Mouse (Mus musculus) limb, embryonic 12.5 days (tissue): Measurements from ENCODE around the gene Kidins220. TPM values are rescaled to one million over a fixed set of nuclear protein-coding genes. Genes with fewer than 3 reads are reported as not detected.

Experiments
- ATAC-seq: fragments of 200-750 bp; cut with Nextera tagmentation; 2 replicates; pipeline ENCODE4 v1.8.0; 2017; ENCODE audit warnings: low read depth, moderate TSS enrichment; ENCODE audit not compliant: insufficient number of reproducible peaks, insufficient read depth, low FRiP score, low TSS enrichment
- H3K27ac ChIP-seq: fragments of 300-500 bp; sonication (generic); 2 replicates; pipeline ENCODE4 v1.5.1; 2016; ENCODE audit warnings: mild to moderate bottlenecking, moderate library complexity
- H3K27me3 ChIP-seq: fragments of 300-500 bp; sonication (generic); 2 replicates; pipeline ENCODE4 v1.6.1; 2016; ENCODE audit warnings: mild to moderate bottlenecking, moderate library complexity
- H3K36me3 ChIP-seq: fragments of 300-500 bp; sonication (generic); 2 replicates; pipeline ENCODE4 v1.6.1; 2016; ENCODE audit warnings: mild to moderate bottlenecking, moderate library complexity
- H3K4me1 ChIP-seq: fragments of 300-500 bp; sonication (generic); replicated peaks from 2 replicates; pipeline ENCODE4 v1.6.1; 2016
- H3K4me2 ChIP-seq: fragments of 300-500 bp; sonication (generic); 2 replicates; pipeline ENCODE4 v1.6.1; 2016; ENCODE audit warnings: mild to moderate bottlenecking, moderate library complexity
- H3K4me3 ChIP-seq: fragments of 300-500 bp; sonication (generic); replicated peaks from 2 replicates; pipeline ENCODE4 v1.5.1; 2016; ENCODE audit warnings: mild to moderate bottlenecking
- H3K9ac ChIP-seq: fragments of 300-500 bp; sonication (generic); replicated peaks from 2 replicates; pipeline ENCODE4 v1.6.1; 2016; ENCODE audit warnings: mild to moderate bottlenecking, moderate library complexity
- H3K9me3 ChIP-seq: fragments of 300-500 bp; sonication (generic); 2 replicates; pipeline ENCODE4 v1.6.1; 2016; ENCODE audit warnings: mild to moderate bottlenecking, moderate library complexity
- WGBS: fragments of 180-500 bp; shearing (Covaris S2); methylation state at CpG from one replicate; pipeline ENCODE4 v1.1.7; 2016; 5-methylcytosine and 5-hydroxymethylcytosine counted together
- polyA plus RNA-seq: library from polyadenylated mRNA; unstranded; fragments of >200 nt; fragmentation: Nextera tagmentation; extraction: Ambion mirVana; gene quantifications from 2 replicates; pipeline ENCODE4 v1.2.1, GENCODE M21; 2016

The Kidins220 gene
- polyA plus RNA-seq, 1 experiment from 2014 or later, result 19.6 TPM

GRCm38 (mm10) chr12:25027416-25027815 is 52.7 kb downstream of the Kidins220 start:
- Histone ChIP-seq H3K27ac (no peak overlapping the region), H3K27me3 (no peaks in the 10 kb centered on the region), H3K4me1 (no peaks in the 10 kb centered on the region), H3K4me2 (no peak overlapping the region), H3K36me3 (peaks cover 11% of the 10 kb centered on the region; the same call in 1 of the 2 replicates), H3K9ac (no peak overlapping the region), H3K4me3 (no peak overlapping the region), H3K9me3 (no peaks in the 10 kb centered on the region)
- WGBS, result 22% methylated on average over 2 of the region's 2 CpGs
- ATAC-seq, result no peak

GRCm38 (mm10) chr12:25033662-25034337 is 59.1 kb downstream of the Kidins220 start:
- Histone ChIP-seq H3K36me3 (peaks cover 14% of the 10 kb centered on the region; the same call in 1 of the 2 replicates), H3K4me2 (no peak overlapping the region), H3K27me3 (no peaks in the 10 kb centered on the region), H3K9me3 (no peaks in the 10 kb centered on the region), H3K27ac (no peak overlapping the region), H3K9ac (no peak overlapping the region), H3K4me3 (no peak overlapping the region), H3K4me1 (peaks cover 6% of the 10 kb centered on the region)
- ATAC-seq, result no peak
- WGBS, result 68% methylated on average over 9 of the region's 9 CpGs

DNA sequence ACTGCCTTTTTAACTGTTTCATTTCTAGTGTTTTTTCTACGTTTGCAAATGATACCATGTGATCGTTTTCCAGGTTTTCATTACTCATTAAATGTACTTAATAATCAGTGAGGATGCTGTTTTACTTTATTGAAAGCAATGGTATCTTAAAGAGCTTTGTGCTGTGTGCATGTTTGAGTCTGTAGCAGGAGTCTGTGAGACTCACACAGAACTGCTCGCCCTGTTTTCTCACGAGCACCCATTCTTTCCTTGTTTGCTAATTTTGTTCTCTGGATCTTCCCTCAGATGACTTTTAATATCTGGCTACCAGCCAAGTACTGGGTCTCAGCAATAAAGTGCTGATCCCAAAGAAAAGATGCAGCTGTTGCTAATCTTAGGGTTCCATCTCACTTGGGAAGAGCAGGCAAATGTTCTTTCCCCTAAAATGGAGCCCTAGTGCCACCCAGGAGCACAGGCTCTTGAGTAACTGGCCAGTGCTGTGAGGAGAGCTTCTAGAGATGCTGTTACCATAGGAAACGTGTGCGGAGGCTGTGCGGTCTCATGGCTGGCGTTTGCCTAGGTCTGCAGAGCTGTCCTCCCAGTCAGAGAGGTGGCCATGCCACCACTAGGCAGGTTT is 59.7 kb downstream of the Kidins220 start:
- no peaks in the 10 kb centered on the region for H3K27me3 ChIP-seq
- H3K9ac ChIP-seq, result no peak overlapping the region
- no peak overlapping the region for H3K27ac ChIP-seq
- no peak overlapping the region for H3K4me3 ChIP-seq
- H3K9me3 ChIP-seq, result no peaks in the 10 kb centered on the region
- peaks cover 6% of the 10 kb centered on the region for H3K4me1 ChIP-seq
- peaks cover 14% of the 10 kb centered on the region; the same call in 1 of the 2 replicates for H3K36me3 ChIP-seq
- ATAC-seq, result no peak
- no peak overlapping the region for H3K4me2 ChIP-seq
- 79% methylated on average over 8 of the region's 8 CpGs for WGBS

DNA sequence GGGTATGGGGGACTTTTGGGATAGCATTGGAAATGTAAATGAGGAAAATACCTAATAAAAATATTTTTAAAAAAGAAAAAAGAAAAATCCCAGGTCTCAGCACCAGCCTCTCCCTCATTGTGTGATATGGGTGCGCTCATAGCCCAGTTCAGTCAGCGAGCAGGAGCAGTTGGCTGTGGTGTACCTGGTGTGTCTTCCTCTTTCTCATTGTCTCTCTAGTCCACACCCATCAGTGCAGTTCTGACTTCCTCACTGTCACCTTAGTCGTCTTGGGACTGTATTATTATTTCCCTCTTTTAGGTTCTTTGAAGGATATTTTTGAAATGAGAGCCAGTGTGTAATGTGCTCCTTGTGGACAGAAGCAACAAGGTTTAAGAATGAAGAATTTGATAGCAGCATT is 61.3 kb downstream of the Kidins220 start:
- ATAC-seq, result no peak
- Histone ChIP-seq H3K4me3 (no peak overlapping the region), H3K9ac (no peak overlapping the region), H3K36me3 (peaks cover 6% of the 10 kb centered on the region; the same call in 1 of the 2 replicates), H3K27me3 (no peaks in the 10 kb centered on the region), H3K4me2 (no peak overlapping the region), H3K4me1 (peaks cover 6% of the 10 kb centered on the region), H3K27ac (no peak overlapping the region), H3K9me3 (no peaks in the 10 kb centered on the region)
- 91% methylated on average over 3 of the region's 3 CpGs for WGBS

DNA sequence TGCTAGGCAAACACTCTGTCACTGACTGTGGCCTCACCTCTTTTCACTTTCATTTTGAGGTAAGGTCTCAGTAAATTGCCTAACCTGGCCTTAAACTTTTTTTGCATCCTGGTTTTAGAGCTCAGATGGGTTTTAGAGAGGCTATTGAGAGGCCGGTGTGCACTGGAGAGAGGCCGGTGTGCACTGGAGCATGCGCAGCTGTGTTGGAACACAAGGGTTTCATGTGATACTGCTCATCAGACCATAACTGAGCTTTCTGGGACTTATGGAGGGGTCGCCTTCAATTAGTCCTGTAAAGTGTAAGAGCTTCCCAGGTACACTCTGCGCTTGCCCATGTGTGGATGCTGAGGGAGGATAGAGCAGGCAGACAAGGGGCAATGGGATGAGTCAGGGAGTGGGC is 62.5 kb downstream of the Kidins220 start:
- H3K9me3 ChIP-seq, result no peaks in the 10 kb centered on the region
- WGBS, result 90% methylated on average over 5 of the region's 5 CpGs
- H3K4me2 ChIP-seq, result no peak overlapping the region
- no peak overlapping the region for H3K4me3 ChIP-seq
- H3K4me1 ChIP-seq, result peaks cover 9% of the 10 kb centered on the region
- no peaks in the 10 kb centered on the region for H3K27me3 ChIP-seq
- H3K9ac ChIP-seq, result no peak overlapping the region
- peaks cover 10% of the 10 kb centered on the region; the same call in 1 of the 2 replicates for H3K36me3 ChIP-seq
- no peak overlapping the region for H3K27ac ChIP-seq
- ATAC-seq, result no peak

DNA sequence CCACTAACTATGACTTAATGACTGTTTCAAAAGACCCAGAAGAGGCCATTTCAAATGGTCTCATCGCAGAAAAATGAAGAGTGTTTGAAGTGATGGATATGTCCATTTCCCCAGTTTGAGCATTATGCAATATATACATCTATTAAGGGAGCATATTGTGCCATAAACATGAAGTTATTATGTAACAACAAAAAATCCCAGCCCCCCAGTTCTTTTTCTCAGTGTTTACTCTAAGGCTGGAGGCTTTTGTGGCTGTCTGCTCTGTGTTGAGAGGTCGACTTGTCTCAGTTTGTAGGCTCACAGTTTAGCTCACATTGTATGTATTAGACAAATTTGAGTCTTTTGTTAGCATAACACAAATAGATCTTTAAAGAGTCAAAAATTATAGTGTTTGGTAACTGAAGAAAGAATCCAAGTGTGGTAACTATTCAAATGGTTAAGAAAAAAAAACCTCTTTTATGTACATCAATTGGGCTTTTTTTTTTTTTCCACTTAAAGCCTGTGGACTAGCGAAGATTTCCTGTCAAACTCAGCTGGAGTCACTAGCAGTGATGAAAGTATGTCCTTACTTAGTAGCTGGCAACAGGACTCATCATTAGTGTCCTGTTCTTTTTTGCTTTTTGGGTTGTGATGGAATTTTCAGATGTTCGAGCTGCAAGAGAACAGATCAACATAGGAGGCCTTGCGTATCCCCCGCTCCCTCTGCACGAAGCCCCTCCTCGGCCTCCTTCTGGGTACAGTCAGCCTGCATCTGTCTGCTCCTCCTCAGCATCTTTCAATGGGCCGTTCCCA is 63.2 kb downstream of the Kidins220 start:
- ATAC-seq, result no peak

GRCm38 (mm10) chr12:25044056-25044455 is 69.3 kb downstream of the Kidins220 start:
- Histone ChIP-seq H3K9me3 (no peaks in the 10 kb centered on the region), H3K27me3 (no peaks in the 10 kb centered on the region), H3K36me3 (peaks cover 7% of the 10 kb centered on the region; the same call in 1 of the 2 replicates), H3K9ac (no peak overlapping the region), H3K27ac (no peak overlapping the region), H3K4me2 (no peak overlapping the region), H3K4me3 (no peak overlapping the region), H3K4me1 (0 out of 2 replicates have a peak, but pooled peaks cover 3% of the 10 kb centered on the region)
- 86% methylated on average over 2 of the region's 2 CpGs for WGBS
- ATAC-seq, result no peak

More for the DNA sequence above, 63.2 kb downstream of the Kidins220 start:
- Histone ChIP-seq H3K27ac (no peak overlapping the region), H3K27me3 (no peaks in the 10 kb centered on the region), H3K4me1 (peaks cover 9% of the 10 kb centered on the region), H3K9me3 (no peaks in the 10 kb centered on the region), H3K4me2 (no peak overlapping the region), H3K4me3 (no peak overlapping the region), H3K9ac (no peak overlapping the region), H3K36me3 (peaks cover 10% of the 10 kb centered on the region; the same call in 1 of the 2 replicates)
- 79% methylated on average over 9 of the region's 9 CpGs for WGBS

DNA sequence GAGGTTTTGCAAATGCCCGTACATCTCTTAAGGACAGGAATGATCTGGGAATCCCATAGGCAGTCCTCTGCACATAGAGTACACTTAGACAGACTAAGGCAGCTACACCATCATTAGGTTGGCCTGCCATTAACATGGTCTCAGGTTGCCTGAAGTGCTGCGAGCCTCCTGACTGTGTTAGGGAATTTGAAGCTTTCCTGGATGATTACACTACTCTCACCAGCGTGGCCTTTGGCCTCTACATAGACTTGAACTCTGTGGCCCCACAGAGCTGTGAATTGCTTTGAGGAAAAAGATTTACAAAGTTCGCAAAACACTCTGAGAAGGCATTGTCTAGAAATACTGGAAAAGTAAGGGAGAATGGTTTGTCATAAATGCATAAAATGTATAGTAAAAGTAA is 69.9 kb downstream of the Kidins220 start:
- Histone ChIP-seq H3K4me1 (0 out of 2 replicates have a peak, but pooled peaks cover 3% of the 10 kb centered on the region), H3K4me2 (no peak overlapping the region), H3K4me3 (no peak overlapping the region), H3K9me3 (no peaks in the 10 kb centered on the region), H3K27me3 (no peaks in the 10 kb centered on the region), H3K36me3 (peaks cover 7% of the 10 kb centered on the region; the same call in 1 of the 2 replicates), H3K27ac (no peak overlapping the region), H3K9ac (no peak overlapping the region)
- WGBS, result 85% methylated on average over 4 of the region's 4 CpGs
- no peak for ATAC-seq

- ATAC-seq, result no peak
- H3K9me3 ChIP-seq, result no peaks in the 10 kb centered on the region
- 66% methylated on average over 5 of the region's 5 CpGs for WGBS
These were observed 74.5 kb downstream of the Kidins220 start for GRCm38 (mm10) chr12:25049253-25049652.

DNA sequence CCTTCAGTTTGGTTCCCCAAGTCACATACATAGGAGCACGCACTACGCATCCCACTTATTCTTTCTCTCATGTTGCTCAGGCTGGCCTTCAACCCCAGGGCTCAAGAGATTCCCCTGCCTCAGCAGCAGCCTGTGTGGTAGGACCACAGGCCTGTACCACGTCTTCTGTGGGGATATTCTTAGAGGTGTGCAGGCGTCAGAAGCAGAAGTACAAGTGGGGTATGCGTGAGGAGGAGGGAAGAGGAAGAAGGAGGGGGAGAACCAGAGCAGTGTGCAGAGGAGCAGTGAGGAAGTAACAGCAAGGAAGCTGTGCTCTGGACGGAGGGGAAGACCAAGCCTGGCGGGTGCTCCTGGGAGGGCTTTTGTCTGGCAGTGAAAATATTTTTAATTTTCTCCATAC is 79.8 kb downstream of the Kidins220 start:
- 86% methylated on average over 7 of the region's 7 CpGs for WGBS
- Histone ChIP-seq H3K4me2 (no peak overlapping the region), H3K27me3 (no peaks in the 10 kb centered on the region), H3K36me3 (peaks cover 52% of the 10 kb centered on the region), H3K9me3 (no peaks in the 10 kb centered on the region), H3K27ac (no peak overlapping the region), H3K9ac (no peak overlapping the region), H3K4me3 (no peak overlapping the region), H3K4me1 (no peaks in the 10 kb centered on the region; the same call in 1 of the 2 replicates)
- ATAC-seq, result no peak

More at GRCm38 (mm10) chr12:25049253-25049652, 74.5 kb downstream of the Kidins220 start:
- Histone ChIP-seq H3K36me3 (peaks cover 23% of the 10 kb centered on the region), H3K27me3 (no peaks in the 10 kb centered on the region), H3K27ac (no peak overlapping the region), H3K9ac (no peak overlapping the region), H3K4me3 (no peak overlapping the region), H3K4me2 (no peak overlapping the region), H3K4me1 (no peaks in the 10 kb centered on the region)

GRCm38 (mm10) chr12:25054963-25055362 is 80.2 kb downstream of the Kidins220 start:
- H3K9me3 ChIP-seq, result no peaks in the 10 kb centered on the region
- H3K27ac ChIP-seq, result no peak overlapping the region
- H3K27me3 ChIP-seq, result no peaks in the 10 kb centered on the region
- no peak overlapping the region for H3K4me2 ChIP-seq
- no peak overlapping the region for H3K9ac ChIP-seq
- peaks cover 52% of the 10 kb centered on the region for H3K36me3 ChIP-seq
- no peak for ATAC-seq
- whole genome bisulfite sequencing, result 65% methylated on average over 4 of the region's 4 CpGs
- H3K4me3 ChIP-seq, result no peak overlapping the region
- H3K4me1 ChIP-seq, result no peaks in the 10 kb centered on the region; the same call in 1 of the 2 replicates
